ENCODE assay signal across 40 mouse cellular contexts in the genomic region with DNA sequence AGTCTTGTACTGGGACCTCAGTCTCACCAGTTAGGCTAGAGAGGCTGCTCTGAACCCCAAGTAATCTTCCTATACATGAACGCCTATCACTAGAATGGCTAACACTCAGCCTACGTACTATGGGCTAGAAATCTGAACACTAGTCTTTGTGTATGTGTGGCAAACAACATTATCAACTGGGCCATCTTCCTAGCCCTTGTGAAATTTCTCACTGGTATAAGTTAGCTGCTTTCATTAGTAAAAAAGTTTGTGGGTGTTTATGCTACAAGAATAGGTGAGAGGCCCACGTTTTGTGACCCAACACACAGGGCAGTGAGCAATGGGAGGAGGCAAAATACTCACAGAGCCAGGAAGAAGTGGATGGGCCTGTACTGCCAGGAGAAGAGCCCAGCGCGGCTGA. TPM values are rescaled to one million over a fixed set of nuclear protein-coding genes. Genes with fewer than 3 reads are reported as not detected.
"Had no signal": no experiment of that assay in that cellular context is flagged by ENCODE, and none has a peak within 500 bp of the region (broad histone marks: within the 10 kb centered on the region; RNA-seq: fewer than 3 reads in every experiment).

No protein-coding gene starts in this region.

- H3K27me3 ChIP-seq: embryonic facial prominence, embryonic 12.5 days; embryonic facial prominence, embryonic 13.5 days; embryonic facial prominence, embryonic 15.5 days; forebrain, embryonic 12.5 days; forebrain, embryonic 13.5 days; forebrain, embryonic 15.5 days had no signal

- ATAC-seq: forebrain, embryonic 13.5 days; forebrain, embryonic 14.5 days; forebrain, embryonic 15.5 days; forebrain, embryonic 16.5 days; forebrain, postnatal 0 days had no signal

- H3K4me1 ChIP-seq: embryonic facial prominence, embryonic 10.5 days; embryonic facial prominence, embryonic 12.5 days; embryonic facial prominence, embryonic 13.5 days; embryonic facial prominence, embryonic 15.5 days; forebrain, embryonic 10.5 days; forebrain, embryonic 12.5 days; forebrain, embryonic 13.5 days; forebrain, embryonic 15.5 days had no signal

- H3K36me3 ChIP-seq: embryonic facial prominence, embryonic 10.5 days; embryonic facial prominence, embryonic 12.5 days; embryonic facial prominence, embryonic 13.5 days; embryonic facial prominence, embryonic 15.5 days; forebrain, embryonic 10.5 days; forebrain, embryonic 12.5 days; forebrain, embryonic 15.5 days had no signal

- H3K4me2 ChIP-seq: embryonic facial prominence, embryonic 12.5 days; embryonic facial prominence, embryonic 13.5 days; embryonic facial prominence, embryonic 15.5 days; forebrain, embryonic 12.5 days; forebrain, embryonic 13.5 days; forebrain, embryonic 15.5 days had no signal

- H3K4me3 ChIP-seq: embryonic facial prominence, embryonic 10.5 days; embryonic facial prominence, embryonic 12.5 days; embryonic facial prominence, embryonic 13.5 days; embryonic facial prominence, embryonic 15.5 days; erythroblast, embryonic 14.5 days; forebrain, embryonic 10.5 days; forebrain, embryonic 12.5 days; forebrain, embryonic 13.5 days; forebrain, embryonic 15.5 days; gastrocnemius, adult 2 months; heart, adult 2 months had no signal

- H3K9ac ChIP-seq: embryonic facial prominence, embryonic 12.5 days; embryonic facial prominence, embryonic 13.5 days; embryonic facial prominence, embryonic 15.5 days; forebrain, embryonic 12.5 days; forebrain, embryonic 13.5 days; forebrain, embryonic 15.5 days; forebrain, postnatal 0 days had no signal

- H3K27ac ChIP-seq: embryonic facial prominence, embryonic 10.5 days; embryonic facial prominence, embryonic 12.5 days; embryonic facial prominence, embryonic 13.5 days; embryonic facial prominence, embryonic 15.5 days; forebrain, embryonic 10.5 days; forebrain, embryonic 12.5 days; forebrain, embryonic 13.5 days; forebrain, embryonic 15.5 days; gastrocnemius, adult 2 months; heart, adult 2 months had no signal

- DNase-seq: cerebellum, adult 2 months; cerebellum, adult 8-10 months; cerebellum, adult 9-10 months; cerebellum, adult 9-11 months; cerebellum, postnatal 10 days; cerebellum, postnatal 14 days; cerebellum, postnatal 25 days; cerebellum, postnatal 36 days; embryo, embryonic 11 days; forebrain, postnatal 0 days; gastrocnemius, adult 2 months; gastrocnemius, postnatal 10 days; gastrocnemius, postnatal 14 days; gastrocnemius, postnatal 25 days; gastrocnemius, postnatal 36 days; heart, adult 11 months; heart, adult 18-20 months; heart, adult 2 months had no signal

- H3K9me3 ChIP-seq: embryonic facial prominence, embryonic 10.5 days; embryonic facial prominence, embryonic 12.5 days; embryonic facial prominence, embryonic 13.5 days; embryonic facial prominence, embryonic 15.5 days; forebrain, embryonic 10.5 days; forebrain, embryonic 12.5 days; forebrain, embryonic 13.5 days; forebrain, embryonic 15.5 days had no signal

RNA-seq across cellular contexts. Expression of gene Spdye4a, which starts 5.7 kb away (rescaled TPM):
- total RNA-seq: common myeloid progenitor, adult 5-6 weeks; forebrain, postnatal 0 days; gastrocnemius, adult 18-20 months; gastrocnemius, adult 2 months; gastrocnemius, adult 8-10 months; gastrocnemius, postnatal 10 days; gastrocnemius, postnatal 14 days; gastrocnemius, postnatal 25 days; gastrocnemius, postnatal 36 days; gastrocnemius, postnatal 4 days; granulocyte monocyte progenitor cell, adult 5-6 weeks; heart, adult 18-20 months; heart, adult 2 months; heart, adult 8-10 months had no signal
- polyA plus RNA-seq: cerebellum, adult 2 months; cortical plate, adult 2 months; embryonic facial prominence, embryonic 10.5 days; embryonic facial prominence, embryonic 11.5 days; embryonic facial prominence, embryonic 12.5 days; embryonic facial prominence, embryonic 13.5 days; embryonic facial prominence, embryonic 14.5 days; embryonic facial prominence, embryonic 15.5 days; forebrain, embryonic 10.5 days; forebrain, embryonic 11.5 days; forebrain, embryonic 12.5 days; forebrain, embryonic 13.5 days; forebrain, embryonic 14.5 days; forebrain, embryonic 15.5 days; forebrain, embryonic 16.5 days; forebrain, postnatal 0 days; frontal cortex, adult 2 months had no signal

RNA-seq across cellular contexts. Expression of gene Spdye4b, which starts 40.2 kb away (rescaled TPM):
- total RNA-seq: common myeloid progenitor, adult 5-6 weeks; gastrocnemius, adult 18-20 months; gastrocnemius, adult 2 months; gastrocnemius, adult 8-10 months; gastrocnemius, postnatal 10 days; gastrocnemius, postnatal 14 days; gastrocnemius, postnatal 25 days; gastrocnemius, postnatal 36 days; gastrocnemius, postnatal 4 days; granulocyte monocyte progenitor cell, adult 5-6 weeks; heart, adult 18-20 months; heart, adult 2 months; heart, adult 8-10 months had no signal
- polyA plus RNA-seq: cerebellum, adult 2 months; cortical plate, adult 2 months; embryonic facial prominence, embryonic 10.5 days; embryonic facial prominence, embryonic 11.5 days; embryonic facial prominence, embryonic 12.5 days; embryonic facial prominence, embryonic 13.5 days; embryonic facial prominence, embryonic 14.5 days; embryonic facial prominence, embryonic 15.5 days; erythroblast, embryonic 14.5 days; forebrain, embryonic 10.5 days; forebrain, embryonic 11.5 days; forebrain, embryonic 12.5 days; forebrain, embryonic 13.5 days; forebrain, embryonic 14.5 days; forebrain, embryonic 15.5 days; forebrain, embryonic 16.5 days; forebrain, postnatal 0 days; frontal cortex, adult 2 months; heart, adult 2 months had no signal
